Mouse (Mus musculus): ENCODE measurements around the gene Adamtsl1.

The Adamtsl1 gene

GRCm38 (mm10) chr4:86401116-86401515 lies 887.1 kb downstream of the Adamtsl1 start:
- no peak for DNase-seq (ENCODE audit: extremely low spot score)

GRCm38 (mm10) chr4:86406501-86407199 lies 892.7 kb downstream of the Adamtsl1 start:
- DNase-seq (ENCODE audit: extremely low spot score) = peak; percentile 28

GRCm38 (mm10) chr4:86407200-86407527 lies 893.2 kb downstream of the Adamtsl1 start:
- no peak for DNase-seq (ENCODE audit: extremely low spot score)

GRCm38 (mm10) chr4:86408421-86408820 lies 894.4 kb downstream of the Adamtsl1 start:
- DNase-seq (ENCODE audit: extremely low spot score) = no peak

- DNase-seq (ENCODE audit: extremely low spot score) = no peak
Measured at GRCm38 (mm10) chr4:86410946-86411345, 897.0 kb downstream of the Adamtsl1 start.

GRCm38 (mm10) chr4:86413388-86413787 lies 899.4 kb downstream of the Adamtsl1 start:
- peak; percentile 37 for DNase-seq (ENCODE audit: extremely low spot score)

- no peak for DNase-seq (ENCODE audit: extremely low spot score)
Measured at GRCm38 (mm10) chr4:86416401-86417025, 902.5 kb downstream of the Adamtsl1 start.

GRCm38 (mm10) chr4:86422586-86422985 lies 908.6 kb downstream of the Adamtsl1 start:
- DNase-seq (ENCODE audit: extremely low spot score) = no peak

GRCm38 (mm10) chr4:86425581-86425980 lies 911.6 kb downstream of the Adamtsl1 start:
- no peak for DNase-seq (ENCODE audit: extremely low spot score)

- DNase-seq (ENCODE audit: extremely low spot score) = no peak
Measured at GRCm38 (mm10) chr4:86426549-86426948, 912.6 kb downstream of the Adamtsl1 start.

GRCm38 (mm10) chr4:86427312-86427711 lies 913.3 kb downstream of the Adamtsl1 start:
- no peak for DNase-seq (ENCODE audit: extremely low spot score)

GRCm38 (mm10) chr4:86428091-86428745 lies 914.2 kb downstream of the Adamtsl1 start:
- DNase-seq (ENCODE audit: extremely low spot score) = no peak

- no peak for DNase-seq (ENCODE audit: extremely low spot score)
Measured at GRCm38 (mm10) chr4:86435631-86436030, 921.7 kb downstream of the Adamtsl1 start.

- no peak for DNase-seq (ENCODE audit: extremely low spot score)
Measured at GRCm38 (mm10) chr4:86436336-86436735, 922.4 kb downstream of the Adamtsl1 start.

- DNase-seq (ENCODE audit: extremely low spot score) = no peak
Measured at GRCm38 (mm10) chr4:86450468-86450867, 936.5 kb downstream of the Adamtsl1 start.

GRCm38 (mm10) chr4:86464808-86465207 lies 950.8 kb downstream of the Adamtsl1 start:
- DNase-seq (ENCODE audit: extremely low spot score) = no peak

All from embryo, embryonic 9.5 days (tissue).